Mouse (Mus musculus) gastrocnemius, postnatal 14 days (tissue): ENCODE data around the gene Ssh1. TPM values are rescaled to one million over a fixed set of nuclear protein-coding genes. Genes with fewer than 3 reads are reported as not detected.
A peak's percentile ranks its signal among the peaks of the same experiment; 100 is the strongest.

Experiments
- DNase-seq: peaks from one replicate; pipeline ENCODE4 v3.0.0; 2021; ENCODE audit warnings: mixed read lengths
- intact Hi-C: fragments of 180-260 bp; cut with DNase I; formaldehyde crosslinking; loops from one replicate; pipeline ENCODE4 v1.15.1; 2025; ENCODE audit warnings: low total_unique reads
- total RNA-seq, 2 experiments: library from RNA; stranded (reverse); gene quantifications; 2 replicates each; pipeline ENCODE4 v1.2.3; 2021

Gene Ssh1
- total RNA-seq, 2 experiments from 2014 or later, result 5.6 to 8.9 TPM

- intact Hi-C loops, result loop anchor here (5.0 kb wide), 1 partner anchor 36 kb away; no protein-coding TSS in a partner anchor
Observed at GRCm38 (mm10) chr5:113907786-113908567, 85.7 kb downstream of the Ssh1 start.

GRCm38 (mm10) chr5:113906958-113907735, 86.5 kb downstream of the Ssh1 start:
- intact Hi-C loops, result loop anchor here (5.0 kb wide), 1 partner anchor 35 kb away; no protein-coding TSS in a partner anchor
- DNase-seq, result peak; percentile 45

More at GRCm38 (mm10) chr5:113907786-113908567, 85.7 kb downstream of the Ssh1 start:
- DNase-seq, result peak; percentile 67

- no peak for DNase-seq
- intact Hi-C loops, result loop anchor here (5.0 kb wide), 1 partner anchor 33 kb away; no protein-coding TSS in a partner anchor
Observed at GRCm38 (mm10) chr5:113904987-113905386, 88.7 kb downstream of the Ssh1 start.

GRCm38 (mm10) chr5:113902983-113903382, 90.7 kb downstream of the Ssh1 start:
- DNase-seq, result no peak
- intact Hi-C loops, result no loop called here

- intact Hi-C loops, result no loop called here
- DNase-seq, result no peak
Observed at GRCm38 (mm10) chr5:113902017-113902416, 91.7 kb downstream of the Ssh1 start.

GRCm38 (mm10) chr5:113901074-113901571, 92.6 kb downstream of the Ssh1 start:
- intact Hi-C loops, result no loop called here
- DNase-seq, result no peak

- DNase-seq, result no peak
- intact Hi-C loops, result no loop called here
Observed at GRCm38 (mm10) chr5:113899543-113899942, 94.2 kb downstream of the Ssh1 start.

GRCm38 (mm10) chr5:113892005-113892404, 101.7 kb downstream of the Ssh1 start:
- no peak for DNase-seq
- intact Hi-C loops, result no loop called here

- intact Hi-C loops, result no loop called here
- DNase-seq, result peak; percentile 52
Observed at GRCm38 (mm10) chr5:113890874-113891273, 102.8 kb downstream of the Ssh1 start.

GRCm38 (mm10) chr5:113889912-113890311, 103.8 kb downstream of the Ssh1 start:
- intact Hi-C loops, result no loop called here
- no peak for DNase-seq

- no peak for DNase-seq
- intact Hi-C loops, result no loop called here
Observed at GRCm38 (mm10) chr5:113889181-113889906, 104.3 kb downstream of the Ssh1 start.

- DNase-seq, result no peak
- intact Hi-C loops, result no loop called here
Observed at GRCm38 (mm10) chr5:113888186-113888795, 105.4 kb downstream of the Ssh1 start.

GRCm38 (mm10) chr5:113887132-113887531, 106.6 kb downstream of the Ssh1 start:
- DNase-seq, result peak; percentile 83
- intact Hi-C loops, result no loop called here

Other genes starting within 250 kb of the Ssh1 start
- gene Sart3, start 221.4 kb downstream of the Ssh1 start, total RNA-seq, result 1 to 10 TPM; 6.5 to 6.9 TPM
- 100 to 1,000 TPM in 1 of 2 experiments, 10 to 100 TPM in 1; 92.5 to 102 TPM for gene Iscu, start 221.1 kb downstream of the Ssh1 start, total RNA-seq
- gene Tmem119, start 193.4 kb downstream of the Ssh1 start, total RNA-seq, result 10 to 100 TPM in 1 of 2 experiments, 1 to 10 TPM in 1; 5.8 to 11.2 TPM
- 1 to 10 TPM; 1.1 TPM for gene Selplg, start 161.2 kb downstream of the Ssh1 start, total RNA-seq
- gene Coro1c, start 85.1 kb downstream of the Ssh1 start, total RNA-seq, result 10 to 100 TPM; 24.0 to 28.7 TPM
- not detected for gene Dao, start 9.8 kb upstream of the Ssh1 start, total RNA-seq
- 1 to 10 TPM; 7.2 to 7.8 TPM for gene Usp30, start 71.6 kb upstream of the Ssh1 start, total RNA-seq
- gene Svop, start 97.7 kb upstream of the Ssh1 start, total RNA-seq, result not detected
- 1 to 10 TPM; 1.1 to 1.5 TPM for gene Alkbh2, start 134.3 kb upstream of the Ssh1 start, total RNA-seq
- 1 to 10 TPM; 6.5 to 7.2 TPM for gene Ung, start 136.5 kb upstream of the Ssh1 start, total RNA-seq
- gene Acacb, start 152.6 kb upstream of the Ssh1 start, total RNA-seq, result 10 to 100 TPM; 66.4 to 98.1 TPM